Mouse (Mus musculus) C2C12 (cell line): Measurements from ENCODE around the gene Glt28d2. TPM values are rescaled to one million over a fixed set of nuclear protein-coding genes. Genes with fewer than 3 reads are reported as not detected.
A peak's percentile ranks its signal among the peaks of the same experiment; 100 is the strongest.
"Not testable (repeated sequence)": the region's sequence is repeated elsewhere in the genome, so short reads cannot be mapped to it uniquely, and the experiment has no call there.

Experiments
- H3K27me3 ChIP-seq: one replicate; pipeline ENCODE4 v1.6.1; 2011; ENCODE audit not compliant: control insufficient read depth, insufficient read depth, insufficient read length
- H3K36me3 ChIP-seq: one replicate; pipeline ENCODE4 v1.6.1; 2011; ENCODE audit not compliant: control insufficient read depth, insufficient read depth
- H3K4me3 ChIP-seq: one replicate; pipeline ENCODE4 v1.5.1; 2011; ENCODE audit warnings: mild to moderate bottlenecking, control low read depth; ENCODE audit not compliant: poor library complexity, insufficient read depth, severe bottlenecking
- H3K79me2 ChIP-seq: one replicate; pipeline ENCODE4 v1.6.1; 2011; ENCODE audit not compliant: control insufficient read depth, insufficient read depth
- H3K79me3 ChIP-seq: one replicate; pipeline ENCODE4 v1.6.1; 2011; ENCODE audit warnings: low read depth, control low read depth
- H3ac ChIP-seq: one replicate; pipeline ENCODE3; 2011; ENCODE audit warnings: low read depth; ENCODE audit not compliant: control insufficient read depth, insufficient read length
- CEBPB ChIP-seq: IDR thresholded peaks from one replicate; pipeline ENCODE4 v1.6.1; 2011; ENCODE audit warnings: low read depth, mild to moderate bottlenecking, control low read depth, moderate library complexity
- CTCF ChIP-seq: IDR thresholded peaks from one replicate; pipeline ENCODE4 v1.5.1; 2011; ENCODE audit not compliant: control insufficient read depth, insufficient read depth, insufficient read length
- FOSL1 ChIP-seq: IDR thresholded peaks from one replicate; pipeline ENCODE4 v1.8.0; 2011; ENCODE audit warnings: mild to moderate bottlenecking, low read length; ENCODE audit not compliant: poor library complexity, insufficient read depth, severe bottlenecking
- MAX ChIP-seq: IDR thresholded peaks from one replicate; pipeline ENCODE4 v1.6.1; 2011; ENCODE audit warnings: mild to moderate bottlenecking, control low read depth
- MYOD1 ChIP-seq: IDR thresholded peaks from one replicate; pipeline ENCODE4 v1.6.1; 2011; ENCODE audit warnings: low read depth; ENCODE audit not compliant: control insufficient read depth, insufficient read length
- MYOG ChIP-seq: IDR thresholded peaks from one replicate; pipeline ENCODE4 v1.6.1; 2011; ENCODE audit not compliant: control insufficient read depth, insufficient read length; ENCODE audit errors: extremely low read depth
- USF1 ChIP-seq: IDR thresholded peaks from one replicate; pipeline ENCODE4 v1.6.1; 2011; ENCODE audit warnings: low read depth, mild to moderate bottlenecking, control low read depth, moderate library complexity
- polyA plus RNA-seq: library from polyadenylated mRNA; unstranded; fragments of >200 nt; fragmentation: generic; extraction: Trizol; gene quantifications from one replicate; pipeline ENCODE4 v1.2.1, GENCODE M21; 2012; ENCODE audit warnings: missing spikeins

The Glt28d2 gene
- polyA plus RNA-seq, 1 experiment = 1.4 TPM

GRCm38 (mm10) chr3:85927296-85927695 is 40.0 kb upstream of the Glt28d2 start:
- no peak overlapping the region for H3K4me3 ChIP-seq
- TF ChIP-seq CEBPB (no peak), MAX (no peak), FOSL1 (no peak), MYOD1 (no peak), CTCF (no peak), MYOG (no peak), USF1 (no peak)

DNA sequence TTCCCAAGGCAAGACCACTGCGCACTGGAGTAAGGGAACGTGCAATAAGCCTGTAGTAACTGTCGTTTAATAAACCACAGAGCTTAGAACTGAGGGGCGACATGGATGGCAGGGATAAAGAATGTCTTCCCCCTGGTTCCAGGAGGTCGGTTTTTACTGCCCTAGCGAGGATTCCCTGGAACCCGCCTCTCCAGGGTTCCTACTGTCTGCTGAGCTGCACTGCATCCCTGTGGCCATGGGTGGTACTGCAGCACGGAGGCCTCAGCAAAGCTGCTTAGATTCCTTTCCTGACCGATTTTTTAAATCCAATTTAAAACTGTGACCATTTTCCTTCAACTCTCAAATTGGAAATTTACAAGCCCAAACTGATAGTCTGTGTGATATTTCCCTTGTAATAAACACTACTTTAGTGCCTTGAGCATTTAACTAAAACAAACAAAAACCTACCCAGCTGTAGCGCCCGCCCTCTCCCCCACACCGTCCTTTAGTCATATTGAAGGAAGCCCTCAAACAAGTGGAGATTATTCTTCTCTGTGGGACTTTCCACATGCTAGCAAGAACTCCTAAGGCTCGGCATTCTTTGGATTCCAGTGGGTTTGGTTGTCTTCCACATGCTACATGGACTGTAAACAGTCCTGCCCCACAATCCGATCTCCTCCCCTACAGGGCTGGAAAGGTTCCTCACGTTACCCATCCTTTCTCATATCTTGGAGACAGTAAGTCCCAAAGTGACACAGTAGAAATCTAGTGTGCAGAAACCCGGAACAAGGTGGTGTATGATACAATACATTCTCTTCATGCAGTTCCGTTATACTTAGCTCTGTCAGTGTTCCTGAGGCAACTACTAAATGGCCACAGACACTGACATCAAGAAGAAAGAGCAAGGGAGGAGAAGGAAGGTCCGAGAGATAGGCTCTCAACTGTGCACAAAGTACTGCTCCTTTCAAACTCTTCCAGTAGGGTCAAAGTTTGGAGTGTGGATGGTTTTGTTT is 36.9 kb upstream of the Glt28d2 start:
- no peak overlapping the region for H3K4me3 ChIP-seq

More at GRCm38 (mm10) chr3:85927296-85927695, 40.0 kb upstream of the Glt28d2 start:
- no peak overlapping the region for H3ac ChIP-seq
- H3K79me2 ChIP-seq = no peaks in the 10 kb centered on the region
- H3K79me3 ChIP-seq = no peaks in the 10 kb centered on the region
- H3K36me3 ChIP-seq = no peaks in the 10 kb centered on the region
- H3K27me3 ChIP-seq = no peaks in the 10 kb centered on the region

GRCm38 (mm10) chr3:85923343-85923742 is 36.0 kb upstream of the Glt28d2 start:
- no peak overlapping the region for H3K4me3 ChIP-seq
- TF ChIP-seq USF1 (no peak), MAX (no peak), MYOG (no peak), MYOD1 (no peak), FOSL1 (no peak), CEBPB (no peak), CTCF (no peak)
- H3K79me3 ChIP-seq = no peaks in the 10 kb centered on the region
- no peaks in the 10 kb centered on the region for H3K79me2 ChIP-seq
- no peaks in the 10 kb centered on the region for H3K27me3 ChIP-seq
- H3K36me3 ChIP-seq = no peaks in the 10 kb centered on the region
- no peak overlapping the region for H3ac ChIP-seq

More for the DNA sequence above, 36.9 kb upstream of the Glt28d2 start:
- TF ChIP-seq MYOG (no peak), CTCF (peak; percentile 66)
- Histone ChIP-seq H3K27me3 (no peaks in the 10 kb centered on the region), H3K79me2 (no peaks in the 10 kb centered on the region), H3K79me3 (no peaks in the 10 kb centered on the region), H3K36me3 (no peaks in the 10 kb centered on the region), H3ac (no peak overlapping the region)

- Histone ChIP-seq H3K79me2 (no peaks in the 10 kb centered on the region), H3K27me3 (no peaks in the 10 kb centered on the region), H3K36me3 (no peaks in the 10 kb centered on the region), H3ac (no peak overlapping the region), H3K4me3 (no peak overlapping the region), H3K79me3 (no peaks in the 10 kb centered on the region)
- TF ChIP-seq MAX (no peak), MYOD1 (no peak), FOSL1 (no peak), CTCF (no peak), MYOG (no peak), CEBPB (no peak), USF1 (no peak)
Measured at GRCm38 (mm10) chr3:85922331-85922730, 35.0 kb upstream of the Glt28d2 start.

DNA sequence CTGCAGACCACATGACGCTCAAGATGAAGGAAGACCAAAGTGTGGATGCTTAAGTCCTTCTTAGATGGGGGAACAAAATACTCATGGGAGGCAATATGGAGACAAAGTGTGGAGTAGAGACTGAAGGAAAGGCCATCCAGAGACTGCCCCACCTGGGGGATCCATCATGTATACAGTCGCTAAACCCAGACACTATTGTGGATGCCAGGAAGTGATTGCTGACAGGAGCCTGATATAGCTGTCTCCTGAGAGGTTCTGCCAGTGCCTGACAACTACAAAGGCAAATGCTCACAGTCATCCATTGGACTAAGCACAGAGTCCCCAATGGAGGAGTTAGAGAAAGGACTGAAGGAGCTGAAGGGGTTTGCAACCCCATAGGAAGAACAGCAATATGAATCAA is 33.4 kb upstream of the Glt28d2 start:
- not testable (repeated sequence) for H3K79me3 ChIP-seq, H3K27me3 ChIP-seq, H3K36me3 ChIP-seq, H3ac ChIP-seq, H3K4me3 ChIP-seq, H3K79me2 ChIP-seq

- Histone ChIP-seq H3ac (no peak overlapping the region), H3K79me3 (no peaks in the 10 kb centered on the region), H3K4me3 (no peak overlapping the region), H3K27me3 (no peaks in the 10 kb centered on the region), H3K79me2 (no peaks in the 10 kb centered on the region), H3K36me3 (no peaks in the 10 kb centered on the region)
- TF ChIP-seq MAX (no peak), USF1 (no peak), MYOD1 (no peak), CTCF (peak; percentile 6)
Measured at GRCm38 (mm10) chr3:85917600-85917999, 30.3 kb upstream of the Glt28d2 start.
